Mouse (Mus musculus) lung, embryonic 14.5 days (tissue): ENCODE data around the gene Vim. TPM values are rescaled to one million over a fixed set of nuclear protein-coding genes. Genes with fewer than 3 reads are reported as not detected.

Experiments used
- ATAC-seq: fragments of 200-750 bp; cut with Nextera tagmentation; 2 replicates; pipeline ENCODE4 v1.8.0; 2017; ENCODE audit warnings: mild to moderate bottlenecking, moderate TSS enrichment, moderate library complexity; ENCODE audit not compliant: insufficient read depth
- DNase-seq: peaks from one replicate; pipeline ENCODE4 v3.0.0-alpha.2; 2015
- H3K27ac ChIP-seq: fragments of 300-500 bp; sonication (generic); 2 replicates; pipeline ENCODE4 v1.5.1; 2014; ENCODE audit warnings: low read depth, mild to moderate bottlenecking, moderate library complexity
- H3K27me3 ChIP-seq: fragments of 300-500 bp; sonication (generic); 2 replicates; pipeline ENCODE4 v1.6.1; 2014; ENCODE audit warnings: low read length, control low read depth; ENCODE audit not compliant: insufficient read depth
- H3K36me3 ChIP-seq: fragments of 300-500 bp; sonication (generic); 2 replicates; pipeline ENCODE4 v1.6.1; 2014; ENCODE audit warnings: control low read depth; ENCODE audit not compliant: insufficient read depth
- H3K4me1 ChIP-seq: fragments of 300-500 bp; sonication (generic); 2 replicates; pipeline ENCODE4 v1.6.1; 2014; ENCODE audit warnings: antibody characterized with exemption, control low read depth; ENCODE audit not compliant: insufficient read depth
- H3K4me2 ChIP-seq: fragments of 300-500 bp; sonication (generic); 2 replicates; pipeline ENCODE4 v1.6.1; 2014; ENCODE audit warnings: mild to moderate bottlenecking
- H3K4me3 ChIP-seq: fragments of 300-500 bp; sonication (generic); 2 replicates; pipeline ENCODE4 v1.5.1; 2014; ENCODE audit warnings: low read depth, low read length
- H3K9ac ChIP-seq: fragments of 300-500 bp; sonication (generic); 2 replicates; pipeline ENCODE4 v1.6.1; 2014
- H3K9me3 ChIP-seq: fragments of 300-500 bp; sonication (generic); 2 replicates; pipeline ENCODE4 v1.6.1; 2016; ENCODE audit warnings: low read depth, low read length, control low read depth
- CTCF ChIP-seq: IDR thresholded peaks from 2 replicates; pipeline ENCODE4 v1.5.1; 2016; ENCODE audit warnings: antibody characterized with exemption, low read depth
- WGBS: fragments of 180-500 bp; shearing (Covaris S2); extraction: QIAGEN DNeasy Blood & Tissue Kit; methylation state at CpG from one replicate; pipeline ENCODE4 v1.1.7; 2014; 5-methylcytosine and 5-hydroxymethylcytosine counted together
- polyA plus RNA-seq: library from polyadenylated mRNA; unstranded; fragments of >200 nt; fragmentation: Nextera tagmentation; extraction: Ambion mirVana; gene quantifications from 2 replicates; pipeline ENCODE4 v1.2.1, GENCODE M21; 2014

Gene Vim
- polyA plus RNA-seq = 843 and 848 TPM in 2 replicates

DNA sequence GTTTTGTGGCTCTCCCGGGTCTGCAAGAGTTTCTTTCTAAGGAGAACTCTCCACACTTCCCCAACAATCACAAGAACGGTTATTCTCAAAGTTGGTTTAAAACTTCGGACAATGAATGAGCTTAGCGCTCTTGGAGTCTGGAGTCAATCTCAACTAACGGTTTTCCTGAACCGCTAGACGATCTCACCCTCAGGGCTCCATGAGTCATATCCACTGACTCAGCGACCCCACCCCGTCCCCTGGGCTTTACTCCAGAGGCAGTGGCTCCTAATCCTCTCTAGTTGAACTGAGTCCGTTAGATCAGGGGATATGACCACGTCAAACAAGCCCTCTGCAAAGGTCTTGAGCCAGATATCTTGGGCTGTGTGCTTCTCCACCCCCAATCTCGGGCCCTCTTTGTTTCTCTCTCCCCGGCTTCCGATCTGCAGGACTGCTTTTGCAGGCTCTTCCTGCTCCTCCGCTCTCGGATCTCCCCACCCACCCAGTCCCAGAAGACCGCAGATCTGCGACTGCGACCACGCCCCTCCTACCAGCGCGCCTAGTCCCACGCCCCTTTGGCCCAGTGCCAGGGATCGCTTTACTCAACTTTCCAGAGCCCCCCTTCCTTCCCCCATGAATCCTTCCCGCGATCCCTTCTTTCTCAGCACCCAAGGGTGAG is at the start of gene Vim:
Gene Vim, plus strand, starts transcription at position 520 of the 658 bp plus-strand sequence.
- peaks cover 13% of the 10 kb centered on the region for H3K4me1 ChIP-seq
- H3K4me2 ChIP-seq = peak within 1 kb of the TSS; percentile 77
- peak within 1 kb of the TSS; percentile 97 for H3K27ac ChIP-seq
- H3K27me3 ChIP-seq = no peaks in the 10 kb centered on the region
- ATAC-seq (peak; percentile 95), DNase-seq (peak; percentile 98)
- WGBS = under 1% methylated on average over 26 of the region's 26 CpGs
- no peaks in the 10 kb centered on the region for H3K9me3 ChIP-seq
- no peak for TF ChIP-seq CTCF
- peak within 1 kb of the TSS; percentile 84 for H3K9ac ChIP-seq
- H3K36me3 ChIP-seq = peaks cover 23% of the 10 kb centered on the region
- peak within 1 kb of the TSS; percentile 82 for H3K4me3 ChIP-seq

DNA sequence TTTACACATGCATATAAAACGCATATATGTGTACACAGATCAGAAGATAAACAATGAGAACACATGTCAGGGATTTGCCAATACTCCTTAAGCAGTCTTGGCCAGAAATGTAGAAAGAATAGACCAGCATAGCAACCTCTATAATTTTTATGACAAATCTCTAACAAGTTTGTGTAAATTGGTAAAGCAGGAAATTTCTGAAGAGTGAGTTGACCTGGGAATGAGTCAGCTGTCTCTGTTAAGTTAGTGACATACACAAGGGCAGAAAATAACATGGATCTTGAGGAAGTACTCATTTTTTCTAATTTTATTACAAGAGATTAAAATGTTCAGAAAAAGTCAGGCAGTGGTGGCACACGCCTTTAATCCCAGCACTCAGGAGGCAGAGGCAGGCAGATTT is 47.5 kb upstream of the Vim start:
- Histone ChIP-seq H3K36me3 (no peaks in the 10 kb centered on the region), H3K27me3 (no peaks in the 10 kb centered on the region), H3K4me3 (no peak overlapping the region), H3K4me1 (no peaks in the 10 kb centered on the region), H3K9ac (no peak overlapping the region), H3K27ac (no peak overlapping the region), H3K4me2 (no peak overlapping the region), H3K9me3 (no peaks in the 10 kb centered on the region)
- 63% methylated on average over 2 of the region's 2 CpGs for WGBS
- ATAC-seq = no peak
- no peak for DNase-seq
- TF ChIP-seq CTCF = no peak

DNA sequence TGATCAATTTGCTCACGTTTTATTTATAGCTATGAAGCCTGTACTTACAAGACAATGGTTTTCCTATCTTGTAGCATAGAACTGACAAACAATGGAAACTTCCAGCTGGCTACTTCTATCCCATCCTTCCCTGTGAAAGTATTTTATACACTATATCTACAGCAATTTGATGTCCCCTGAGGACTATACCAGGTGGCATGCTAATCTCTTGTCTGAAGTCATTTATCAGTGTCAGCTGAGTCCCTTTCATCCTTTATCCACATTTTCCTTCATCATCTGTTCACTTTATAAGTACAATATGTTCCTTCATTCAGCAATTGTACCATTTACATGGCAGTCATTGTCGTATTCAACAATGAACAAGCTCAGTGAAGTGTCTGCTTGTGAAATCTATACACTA is 46.6 kb upstream of the Vim start:
- DNase-seq (no peak), ATAC-seq (no peak)
- Histone ChIP-seq H3K4me3 (no peak overlapping the region), H3K4me2 (no peak overlapping the region), H3K9me3 (no peaks in the 10 kb centered on the region), H3K4me1 (no peaks in the 10 kb centered on the region), H3K27ac (no peak overlapping the region), H3K27me3 (no peaks in the 10 kb centered on the region), H3K36me3 (no peaks in the 10 kb centered on the region), H3K9ac (no peak overlapping the region)
- TF ChIP-seq CTCF = no peak
- 70% methylated on average over 2 of the region's 2 CpGs for WGBS

DNA sequence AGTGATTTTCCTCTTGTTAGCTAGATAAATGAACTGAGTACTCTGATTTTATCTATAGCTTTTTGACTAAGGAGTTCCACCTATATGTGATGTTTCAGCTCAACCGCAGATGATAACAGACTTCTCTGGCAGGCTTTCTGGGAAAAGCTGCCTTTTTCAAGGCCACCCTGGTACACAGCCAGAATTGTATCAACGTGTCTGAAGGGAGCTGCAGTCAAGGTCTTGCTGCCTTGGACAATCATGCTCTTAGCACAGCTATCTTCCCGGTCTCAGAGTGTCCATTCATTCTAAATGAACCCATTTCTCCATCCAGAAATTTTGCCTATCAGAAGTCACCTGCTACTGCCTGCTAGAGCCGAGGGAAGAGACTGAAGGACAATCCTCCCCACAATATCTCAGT is 46.2 kb upstream of the Vim start:
- DNase-seq = peak; percentile 26
- no peak overlapping the region for H3K4me2 ChIP-seq
- no peaks in the 10 kb centered on the region for H3K36me3 ChIP-seq
- no peaks in the 10 kb centered on the region for H3K4me1 ChIP-seq
- H3K9ac ChIP-seq = no peak overlapping the region
- H3K27ac ChIP-seq = no peak overlapping the region
- H3K4me3 ChIP-seq = no peak overlapping the region
- WGBS = 63% methylated on average over 4 of the region's 4 CpGs
- H3K9me3 ChIP-seq = no peaks in the 10 kb centered on the region
- TF ChIP-seq CTCF = no peak
- no peaks in the 10 kb centered on the region for H3K27me3 ChIP-seq
- ATAC-seq = no peak

DNA sequence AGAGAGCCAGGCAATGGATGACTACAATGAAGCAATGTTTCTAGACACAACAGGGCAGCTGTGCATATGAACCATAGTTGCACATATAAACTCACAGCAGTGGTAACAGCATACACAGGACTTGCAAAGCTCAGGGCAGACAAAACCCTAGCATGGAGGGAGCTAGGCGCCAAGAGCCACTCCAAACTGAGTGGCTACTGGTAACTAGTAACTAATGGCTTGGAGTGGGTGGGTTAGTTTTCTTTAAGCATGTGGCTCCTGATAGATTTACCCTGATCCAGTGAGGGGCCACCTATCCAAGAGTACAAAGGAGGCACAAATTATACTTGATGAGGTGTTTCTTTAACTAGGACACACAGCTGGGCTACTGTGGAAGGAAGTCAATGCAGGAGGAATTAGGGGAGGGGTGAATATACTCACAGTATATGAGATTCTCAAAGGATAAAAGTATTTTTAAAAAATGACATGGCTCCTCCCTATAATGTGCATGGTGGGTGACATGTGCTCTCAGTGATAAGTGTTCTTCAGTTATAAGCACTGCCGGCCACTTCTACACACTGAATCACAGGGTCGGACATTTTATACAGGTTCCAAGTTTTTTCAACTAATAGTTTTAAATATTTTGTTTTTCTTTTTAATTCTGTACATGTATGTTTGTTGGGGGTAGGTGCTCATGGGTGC is 44.3 kb upstream of the Vim start:
- no peak for TF ChIP-seq CTCF
- Histone ChIP-seq H3K9me3 (no peaks in the 10 kb centered on the region), H3K4me2 (no peak overlapping the region), H3K9ac (no peak overlapping the region), H3K27ac (no peak overlapping the region), H3K4me3 (no peak overlapping the region), H3K27me3 (no peaks in the 10 kb centered on the region), H3K4me1 (no peaks in the 10 kb centered on the region), H3K36me3 (no peaks in the 10 kb centered on the region)
- DNase-seq (no peak), ATAC-seq (no peak; the same call in 1 of the 2 replicates)
- WGBS = 80% methylated on average over 3 of the region's 3 CpGs

DNA sequence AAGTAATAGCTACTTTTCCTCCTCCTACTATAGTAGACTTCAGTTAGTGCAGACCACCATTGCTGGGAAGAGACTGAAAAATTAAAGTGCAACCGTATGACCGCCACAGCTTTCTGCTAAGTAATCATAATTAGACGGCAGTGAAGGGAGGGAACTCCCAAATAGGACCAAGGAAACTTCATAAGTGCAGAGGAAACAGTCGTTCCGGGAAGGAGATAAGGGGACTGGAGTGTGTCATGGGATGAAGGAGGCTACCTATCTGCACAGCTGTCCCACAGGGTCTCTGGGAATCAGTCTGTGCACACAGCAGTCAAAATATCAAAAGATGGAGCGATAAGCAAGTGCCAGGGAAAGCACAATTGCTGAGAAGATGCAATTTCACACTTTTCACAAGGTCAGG is 43.1 kb upstream of the Vim start:
- Histone ChIP-seq H3K4me1 (no peaks in the 10 kb centered on the region), H3K4me3 (no peak overlapping the region), H3K9me3 (no peaks in the 10 kb centered on the region), H3K36me3 (no peaks in the 10 kb centered on the region), H3K27me3 (no peaks in the 10 kb centered on the region), H3K9ac (no peak overlapping the region), H3K27ac (no peak overlapping the region), H3K4me2 (no peak overlapping the region)
- no peak for TF ChIP-seq CTCF
- no peak for ATAC-seq
- WGBS = 65% methylated on average over 6 of the region's 6 CpGs
- no peak for DNase-seq

DNA sequence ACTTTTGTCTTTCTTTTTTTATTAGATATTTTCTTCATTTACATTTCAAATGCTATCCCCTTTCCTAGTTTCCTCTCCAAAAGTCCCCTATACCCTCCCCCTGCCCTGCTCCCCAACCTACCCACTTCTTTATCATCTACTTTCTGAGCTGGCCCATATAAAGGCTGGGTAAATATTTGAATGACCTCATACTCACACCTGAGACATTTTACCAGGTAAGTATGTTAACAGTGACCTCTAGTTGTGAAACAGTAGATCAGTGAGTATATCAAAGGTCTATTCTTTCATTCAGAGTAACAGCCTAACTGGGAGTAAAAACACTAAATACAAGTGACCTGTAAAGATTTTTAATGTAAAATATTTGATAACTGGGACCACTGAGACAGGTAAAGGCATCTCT is 37.0 kb upstream of the Vim start:
- H3K4me3 ChIP-seq = no peak overlapping the region
- no peaks in the 10 kb centered on the region for H3K4me1 ChIP-seq
- no peak overlapping the region for H3K9ac ChIP-seq
- ATAC-seq (peak; percentile 49; the same call in 1 of the 2 replicates), DNase-seq (peak; percentile 41)
- H3K9me3 ChIP-seq = no peaks in the 10 kb centered on the region
- 0 out of 2 replicates have a peak, but pooled peaks have one; percentile 17 for TF ChIP-seq CTCF
- H3K27me3 ChIP-seq = no peaks in the 10 kb centered on the region
- no peak overlapping the region for H3K27ac ChIP-seq
- no peak overlapping the region for H3K4me2 ChIP-seq
- no peaks in the 10 kb centered on the region for H3K36me3 ChIP-seq
